Mouse (Mus musculus) induced T-regulatory cell, adult 2 months (primary cell): ENCODE results near the gene Armcx1.
"Not testable (repeated sequence)": the region's sequence is repeated elsewhere in the genome, so short reads cannot be mapped to it uniquely, and the experiment has no call there.

Experiments used
- DNase-seq: peaks from one replicate; pipeline ENCODE4 v3.0.0-alpha.2; 2012; ENCODE audit warnings: low read depth

The Armcx1 gene

DNA sequence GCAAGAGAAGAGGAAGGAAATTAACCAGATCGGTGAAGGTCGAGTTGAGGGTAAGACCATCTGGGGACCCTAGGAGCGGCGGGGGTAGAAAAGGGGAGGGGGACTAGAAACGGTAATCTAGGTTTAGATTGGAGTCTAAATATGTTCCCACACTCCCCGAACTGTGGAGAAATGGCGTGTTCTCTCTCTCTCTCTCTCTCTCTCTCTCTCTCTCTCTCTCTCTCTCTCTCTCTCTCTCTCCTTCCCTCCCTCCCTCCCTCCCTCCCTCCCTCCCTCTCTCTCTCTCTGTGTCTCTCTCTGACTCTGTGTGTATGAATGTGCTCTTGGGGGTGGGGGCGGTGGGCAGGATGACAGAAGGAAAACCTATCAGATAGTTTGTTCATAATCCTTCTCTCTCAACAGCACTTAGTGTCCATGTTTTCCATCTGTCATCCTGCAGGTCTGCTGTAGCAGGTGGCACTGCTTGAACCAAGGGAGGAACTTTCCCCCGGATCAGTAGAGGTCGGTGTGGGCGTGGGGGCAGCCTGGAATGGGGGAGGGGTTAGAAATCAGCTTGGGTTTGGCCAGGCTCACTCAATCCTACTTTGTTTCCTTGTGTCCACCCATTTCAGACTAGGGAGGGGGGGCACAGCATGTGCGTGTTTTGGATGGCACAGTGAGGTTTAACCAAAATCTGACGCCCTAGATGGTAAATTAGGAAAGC is 39.7 kb downstream of the Armcx1 start:
- DNase-seq = no peak

DNA sequence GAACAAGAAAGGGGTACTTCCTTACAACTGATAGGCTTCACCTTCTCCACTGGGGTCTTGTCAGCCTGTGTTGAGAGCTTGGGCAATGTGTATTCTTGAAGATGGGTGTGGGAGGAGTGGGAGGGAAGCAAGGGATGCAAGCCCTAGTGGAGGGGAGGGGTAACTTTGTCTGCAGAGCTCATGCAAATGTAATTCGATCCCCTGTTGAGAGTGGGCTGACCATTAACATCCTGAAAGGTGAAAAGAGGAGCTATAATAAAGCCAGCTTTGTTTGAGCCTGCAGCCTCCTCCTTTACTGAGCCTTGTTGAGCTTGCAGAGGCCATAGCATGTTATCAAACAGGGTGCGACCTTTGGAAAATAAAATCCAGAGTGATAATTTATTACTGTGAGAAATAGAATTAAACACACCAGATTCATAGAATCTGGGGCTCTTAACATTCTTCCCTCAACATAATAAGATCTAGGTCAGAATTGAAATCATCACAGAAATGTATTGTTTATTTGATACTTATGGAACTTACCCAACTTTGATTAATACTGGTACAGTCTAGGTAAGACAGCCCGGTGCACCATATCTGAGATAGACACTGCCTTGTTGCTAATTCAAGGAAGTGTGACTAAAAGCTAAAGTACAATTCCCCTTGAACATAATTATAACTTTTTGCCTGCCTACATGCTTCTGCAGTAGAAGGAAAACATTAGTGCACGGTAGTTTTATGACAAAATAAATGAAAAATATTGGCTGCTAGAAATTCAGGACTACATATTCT is 45.9 kb downstream of the Armcx1 start:
- not testable (repeated sequence) for DNase-seq
